Mouse (Mus musculus) hindbrain, embryonic 11.5 days (tissue): ENCODE measurements around the gene Mdm1. TPM values are rescaled to one million over a fixed set of nuclear protein-coding genes. Genes with fewer than 3 reads are reported as not detected.

Experiments
- ATAC-seq: fragments of 200-750 bp; cut with Nextera tagmentation; 2 replicates; pipeline ENCODE4 v1.8.0; 2017; ENCODE audit warnings: mild to moderate bottlenecking, moderate TSS enrichment, moderate library complexity; ENCODE audit not compliant: low FRiP score
- DNase-seq: peaks from one replicate; pipeline ENCODE4 v3.0.0-alpha.2; 2015; ENCODE audit warnings: low spot score
- H3K27ac ChIP-seq: fragments of 300-500 bp; sonication (generic); 2 replicates; pipeline ENCODE4 v1.5.1; 2014; ENCODE audit warnings: mild to moderate bottlenecking, low read depth, low read length
- H3K27me3 ChIP-seq: fragments of 300-500 bp; sonication (generic); 2 replicates; pipeline ENCODE4 v1.6.1; 2014; ENCODE audit warnings: mild to moderate bottlenecking, low read length, moderate library complexity, mixed read lengths; ENCODE audit not compliant: control insufficient read depth, insufficient read depth
- H3K36me3 ChIP-seq: fragments of 300-500 bp; sonication (generic); 2 replicates; pipeline ENCODE4 v1.6.1; 2014; ENCODE audit warnings: mild to moderate bottlenecking, low read length, moderate library complexity, mixed read lengths; ENCODE audit not compliant: control insufficient read depth, insufficient read depth
- H3K4me1 ChIP-seq: fragments of 300-500 bp; sonication (generic); replicated peaks from 2 replicates; pipeline ENCODE4 v1.6.1; 2014; ENCODE audit warnings: low read length, mixed read lengths; ENCODE audit not compliant: control insufficient read depth, insufficient read depth
- H3K4me2 ChIP-seq: fragments of 300-500 bp; sonication (generic); replicated peaks from 2 replicates; pipeline ENCODE4 v1.6.1; 2014; ENCODE audit warnings: mild to moderate bottlenecking, low read depth, low read length
- H3K4me3 ChIP-seq: fragments of 300-500 bp; sonication (generic); 2 replicates; pipeline ENCODE4 v1.5.1; 2014; ENCODE audit warnings: low read depth, low read length
- H3K9ac ChIP-seq: fragments of 300-500 bp; sonication (generic); 2 replicates; pipeline ENCODE4 v1.6.1; 2014; ENCODE audit warnings: low read depth, low read length
- H3K9me3 ChIP-seq: fragments of 300-500 bp; sonication (generic); 2 replicates; pipeline ENCODE4 v1.6.1; 2016; ENCODE audit warnings: low read length; ENCODE audit not compliant: control insufficient read depth
- WGBS: fragments of 180-500 bp; shearing (Covaris S2); extraction: QIAGEN DNeasy Blood & Tissue Kit; methylation state at CpG from one replicate; pipeline ENCODE4 v1.1.7; 2014; 5-methylcytosine and 5-hydroxymethylcytosine counted together
- polyA plus RNA-seq: library from polyadenylated mRNA; unstranded; fragments of >200 nt; fragmentation: Nextera tagmentation; extraction: Ambion mirVana; gene quantifications from 2 replicates; pipeline ENCODE4 v1.2.1, GENCODE M21; 2014

Mdm1 gene
- polyA plus RNA-seq, 1 experiment from 2014 or later = 57.3 TPM

DNA sequence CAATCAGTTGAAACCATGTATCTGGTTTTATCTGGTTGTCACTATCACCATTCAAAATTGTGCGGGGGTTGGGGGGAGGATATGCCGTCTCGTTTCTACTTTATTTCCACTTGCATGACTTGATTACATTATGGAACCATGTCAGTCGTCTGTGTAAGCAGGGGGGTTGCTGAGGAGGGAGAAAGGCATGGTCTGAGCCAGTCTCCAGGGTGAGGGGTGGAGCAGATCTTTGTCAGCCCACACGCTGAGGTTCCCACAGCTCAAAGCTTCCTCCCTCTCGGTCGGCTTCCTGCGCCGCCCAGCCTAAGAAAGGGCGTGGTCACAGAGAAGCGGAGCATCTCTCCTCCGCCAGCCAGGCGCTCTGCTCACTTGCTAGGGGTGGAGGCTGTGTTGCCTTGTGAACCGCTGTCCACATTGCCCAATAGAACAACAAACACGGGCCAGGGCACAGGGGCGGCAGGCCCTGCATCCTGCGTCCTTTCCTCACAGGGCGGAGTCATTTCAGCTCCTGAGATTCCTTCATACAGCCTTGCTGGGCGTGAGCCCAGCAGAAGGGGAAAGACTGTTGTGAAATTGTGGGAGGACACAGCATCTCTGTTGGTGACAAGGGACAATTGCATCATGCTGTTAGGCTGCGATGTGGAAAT is 38.5 kb upstream of the Mdm1 start:
- Histone ChIP-seq H3K9me3 (no peaks in the 10 kb centered on the region), H3K4me2 (peak overlapping the region; percentile 55), H3K4me3 (peak overlapping the region; percentile 27), H3K36me3 (no peaks in the 10 kb centered on the region), H3K27me3 (no peaks in the 10 kb centered on the region), H3K27ac (peak overlapping the region; percentile 73), H3K4me1 (no peaks in the 10 kb centered on the region), H3K9ac (peak overlapping the region; percentile 46; the same call in 1 of the 2 replicates)
- DNase-seq = peak; percentile 84
- WGBS = 2% methylated on average over 20 of the region's 20 CpGs
- peak; percentile 96 for ATAC-seq

DNA sequence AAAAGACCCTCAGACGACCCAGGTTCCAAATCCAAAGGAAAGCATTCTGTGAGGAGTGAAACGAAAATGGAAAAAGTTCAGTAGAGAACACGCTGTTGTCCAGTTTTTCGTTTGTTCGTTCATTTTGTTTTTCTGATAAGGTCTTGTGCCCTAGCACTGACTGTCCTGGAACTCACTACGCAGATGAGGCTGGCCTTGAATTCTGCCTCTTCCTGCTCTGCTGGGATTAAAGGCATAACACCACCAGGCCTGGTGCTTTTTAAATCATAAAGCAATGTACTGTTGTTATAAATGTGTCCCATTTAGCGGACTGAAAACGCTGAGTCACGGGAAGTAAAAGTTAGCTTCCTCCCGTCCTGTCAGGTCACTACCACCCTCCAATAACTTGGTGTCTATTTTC is 37.7 kb upstream of the Mdm1 start:
- WGBS = 81% methylated on average over 10 of the region's 10 CpGs
- ATAC-seq (no peak), DNase-seq (no peak)
- Histone ChIP-seq H3K4me1 (no peaks in the 10 kb centered on the region), H3K9me3 (no peaks in the 10 kb centered on the region), H3K27me3 (no peaks in the 10 kb centered on the region), H3K4me3 (no peak overlapping the region), H3K9ac (no peak overlapping the region), H3K4me2 (no peak overlapping the region), H3K27ac (no peak overlapping the region), H3K36me3 (no peaks in the 10 kb centered on the region)

DNA sequence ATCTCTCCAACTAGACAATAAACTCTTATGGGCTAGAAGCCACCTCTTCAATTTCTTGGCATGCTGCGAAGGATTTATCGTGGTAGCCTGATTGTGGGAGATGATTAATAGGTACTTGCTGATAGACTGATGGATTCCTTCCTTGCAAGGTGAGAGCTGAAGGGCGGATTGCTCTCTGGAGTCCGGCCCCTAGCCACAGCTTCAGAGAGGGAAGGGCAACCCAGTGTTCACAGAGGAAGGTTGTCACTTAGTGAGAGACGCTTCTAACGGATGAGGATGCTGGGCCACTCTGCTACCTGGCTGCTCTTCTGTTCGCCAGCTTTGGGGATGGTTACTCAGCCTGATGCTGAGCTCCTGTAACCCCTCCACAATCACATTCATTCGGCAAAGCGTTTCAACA is 34.6 kb upstream of the Mdm1 start:
- ATAC-seq (no peak), DNase-seq (no peak)
- no peak overlapping the region for H3K4me2 ChIP-seq
- no peaks in the 10 kb centered on the region; the same call in 1 of the 2 replicates for H3K4me1 ChIP-seq
- H3K9ac ChIP-seq = no peak overlapping the region
- no peaks in the 10 kb centered on the region for H3K9me3 ChIP-seq
- no peak overlapping the region for H3K27ac ChIP-seq
- 79% methylated on average over 9 of the region's 9 CpGs for WGBS
- H3K27me3 ChIP-seq = no peaks in the 10 kb centered on the region
- H3K4me3 ChIP-seq = no peak overlapping the region
- H3K36me3 ChIP-seq = no peaks in the 10 kb centered on the region

DNA sequence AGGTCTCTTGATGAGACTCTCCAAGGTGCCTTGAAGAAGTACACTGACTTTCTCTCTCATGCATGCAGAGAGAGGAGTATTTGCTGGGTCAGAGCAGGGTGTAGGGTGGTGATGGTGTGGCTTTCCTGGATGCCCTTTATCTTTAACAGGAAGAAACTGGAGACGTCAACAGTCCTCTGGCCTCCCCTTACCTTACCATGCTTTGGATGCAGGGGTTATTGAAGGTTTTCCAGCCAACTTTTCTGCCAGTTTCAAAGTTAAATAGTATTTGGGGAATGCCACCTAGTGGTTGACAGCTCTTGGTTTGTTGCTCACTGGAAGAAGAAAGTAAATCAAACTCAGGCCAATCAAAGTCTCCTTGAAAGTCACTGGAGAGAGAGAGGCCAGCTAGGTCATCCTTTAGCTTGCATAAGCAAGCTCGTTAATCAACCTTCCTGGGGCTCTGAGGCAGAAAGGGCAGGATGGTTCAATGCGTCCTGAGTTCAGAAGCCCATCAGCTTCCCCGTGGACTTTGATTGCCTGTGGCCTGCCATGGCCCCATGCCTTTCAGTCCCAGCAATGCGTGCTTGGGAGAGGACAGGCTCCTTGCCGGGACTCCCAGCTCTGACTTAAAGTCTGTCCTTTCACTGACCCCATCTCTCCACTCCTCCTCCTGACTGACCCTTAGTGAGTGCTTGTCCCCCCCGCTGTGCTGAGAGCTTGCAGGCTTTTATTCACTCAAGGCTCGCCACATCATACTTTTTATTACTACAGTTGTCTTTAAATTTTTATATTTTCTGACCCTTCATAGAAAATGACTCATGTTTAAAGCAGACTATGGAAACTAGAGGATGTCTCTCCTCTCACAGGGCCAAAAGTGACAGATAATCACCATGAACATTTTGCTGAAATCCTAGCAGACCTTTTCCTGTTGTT is 31.3 kb upstream of the Mdm1 start:
- no peak overlapping the region for H3K4me3 ChIP-seq
- no peak overlapping the region for H3K4me2 ChIP-seq
- H3K9me3 ChIP-seq = no peaks in the 10 kb centered on the region
- ATAC-seq (peak; percentile 43; the same call in 1 of the 2 replicates), DNase-seq (peak; percentile 47)
- no peaks in the 10 kb centered on the region for H3K27me3 ChIP-seq
- H3K36me3 ChIP-seq = no peaks in the 10 kb centered on the region
- peaks cover 3% of the 10 kb centered on the region; the same call in 1 of the 2 replicates for H3K4me1 ChIP-seq
- no peak overlapping the region for H3K9ac ChIP-seq
- WGBS = 9% methylated on average over 8 of the region's 8 CpGs
- H3K27ac ChIP-seq = no peak overlapping the region

DNA sequence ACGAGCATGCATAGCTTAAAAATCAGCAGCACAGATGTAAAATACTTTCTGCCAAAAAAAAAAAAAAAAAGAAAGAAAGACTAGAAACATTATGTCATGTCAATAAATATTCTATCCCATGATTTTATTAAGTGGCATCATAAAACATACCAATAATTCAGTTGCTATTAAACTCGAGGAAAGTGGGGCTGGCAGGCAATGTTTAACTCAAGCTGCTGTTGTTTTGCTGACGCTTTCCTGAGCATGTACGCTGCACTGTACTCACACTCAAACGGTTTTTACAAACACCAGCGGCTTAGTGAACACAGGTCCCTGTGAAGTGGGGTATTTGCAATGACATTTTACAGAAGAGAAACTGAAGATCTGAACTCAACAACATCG is 30.7 kb upstream of the Mdm1 start:
- WGBS = 45% methylated on average over 7 of the region's 7 CpGs
- H3K27me3 ChIP-seq = no peaks in the 10 kb centered on the region
- peaks cover 3% of the 10 kb centered on the region; the same call in 1 of the 2 replicates for H3K4me1 ChIP-seq
- no peak for DNase-seq
- no peak overlapping the region for H3K4me3 ChIP-seq
- no peak overlapping the region for H3K4me2 ChIP-seq
- H3K36me3 ChIP-seq = no peaks in the 10 kb centered on the region
- H3K9ac ChIP-seq = no peak overlapping the region
- H3K27ac ChIP-seq = no peak overlapping the region
- ATAC-seq = no peak
- no peaks in the 10 kb centered on the region for H3K9me3 ChIP-seq

DNA sequence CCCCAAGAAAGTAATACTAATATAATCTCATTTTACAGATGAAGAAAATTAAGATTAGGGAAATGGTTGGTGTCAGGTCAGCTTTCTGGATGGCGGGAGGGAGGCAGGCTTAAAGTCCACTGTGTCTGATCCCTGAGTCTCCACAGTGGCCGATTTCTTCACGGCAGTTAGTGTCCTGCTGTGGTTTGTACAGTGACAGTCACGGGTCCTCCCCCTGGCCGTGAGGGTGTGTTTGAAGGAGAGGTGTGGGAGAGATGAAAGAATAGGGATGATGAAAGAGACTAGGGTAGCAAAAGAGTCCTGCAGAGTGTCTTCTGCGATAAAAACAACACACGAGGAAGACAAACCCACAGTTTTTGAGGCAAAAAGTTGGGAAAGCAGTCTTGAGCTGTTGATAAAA is 30.0 kb upstream of the Mdm1 start:
- Histone ChIP-seq H3K27me3 (no peaks in the 10 kb centered on the region), H3K27ac (no peak overlapping the region), H3K9ac (no peak overlapping the region), H3K36me3 (no peaks in the 10 kb centered on the region), H3K4me1 (peaks cover 3% of the 10 kb centered on the region; the same call in 1 of the 2 replicates), H3K4me2 (no peak overlapping the region), H3K4me3 (no peak overlapping the region), H3K9me3 (no peaks in the 10 kb centered on the region)
- DNase-seq (no peak), ATAC-seq (no peak)
- WGBS = 9% methylated on average over 7 of the region's 7 CpGs

DNA sequence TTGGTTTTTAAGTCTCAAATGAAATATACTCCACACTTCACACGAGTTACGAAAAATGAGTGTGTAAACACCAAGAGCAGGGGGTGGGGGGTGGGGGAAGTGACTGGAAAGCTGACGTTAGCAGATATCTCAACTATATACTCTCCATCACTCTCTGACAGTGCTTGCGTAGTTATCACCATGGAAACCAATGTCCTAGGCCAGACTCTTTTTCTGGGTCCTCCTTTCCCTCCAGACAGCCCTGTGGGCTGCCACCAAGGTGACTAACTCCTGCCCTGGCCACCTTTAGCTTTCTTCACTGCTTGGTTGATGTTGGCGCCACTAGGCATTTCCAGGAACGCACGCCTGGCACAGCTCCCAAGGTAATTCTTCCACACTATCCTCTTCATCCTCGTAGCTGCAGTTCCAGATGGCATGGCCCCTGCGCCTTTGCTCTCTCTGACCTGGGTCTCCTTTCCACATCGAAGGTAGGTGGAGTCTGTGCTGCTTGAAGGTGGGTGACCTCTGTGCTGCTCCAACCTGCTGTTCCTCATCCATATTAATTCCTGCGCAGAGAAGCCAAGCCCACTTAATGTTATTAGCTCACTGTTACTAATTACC is 29.2 kb upstream of the Mdm1 start:
- H3K27me3 ChIP-seq = no peaks in the 10 kb centered on the region
- no peak overlapping the region for H3K4me3 ChIP-seq
- peak; percentile 41 for ATAC-seq
- no peaks in the 10 kb centered on the region for H3K9me3 ChIP-seq
- no peak overlapping the region for H3K27ac ChIP-seq
- H3K9ac ChIP-seq = no peak overlapping the region
- peaks cover 3% of the 10 kb centered on the region; the same call in 1 of the 2 replicates for H3K4me1 ChIP-seq
- H3K4me2 ChIP-seq = no peak overlapping the region
- WGBS = 61% methylated on average over 11 of the region's 11 CpGs
- no peaks in the 10 kb centered on the region for H3K36me3 ChIP-seq
- no peak for DNase-seq

DNA sequence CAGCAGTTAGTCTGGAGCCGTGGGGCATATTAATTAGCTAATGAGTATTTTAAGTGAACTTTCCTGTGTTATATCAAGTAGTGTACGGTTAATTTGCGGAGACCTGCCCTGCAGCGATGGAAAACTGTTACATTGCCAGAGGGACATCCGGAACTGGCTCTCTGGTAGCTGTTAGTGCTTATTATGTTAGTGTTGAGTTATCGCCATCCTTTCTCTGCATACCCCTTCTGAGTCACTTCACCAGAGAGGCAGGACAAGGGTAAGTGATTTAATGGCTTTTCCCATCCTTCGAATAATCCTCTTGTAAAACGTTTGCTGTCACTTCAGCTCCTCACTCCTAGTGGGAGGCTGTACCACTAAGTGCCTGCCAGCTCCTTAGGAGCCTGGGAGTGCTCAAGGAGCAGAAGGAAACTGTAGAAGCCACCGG is 28.3 kb upstream of the Mdm1 start:
- Histone ChIP-seq H3K4me1 (peaks cover 3% of the 10 kb centered on the region; the same call in 1 of the 2 replicates), H3K36me3 (no peaks in the 10 kb centered on the region), H3K4me3 (no peak overlapping the region), H3K9ac (no peak overlapping the region), H3K4me2 (no peak overlapping the region), H3K9me3 (no peaks in the 10 kb centered on the region), H3K27me3 (no peaks in the 10 kb centered on the region), H3K27ac (no peak overlapping the region)
- DNase-seq = no peak
- WGBS = 62% methylated on average over 9 of the region's 9 CpGs
- ATAC-seq = peak; percentile 34; the same call in 1 of the 2 replicates
